Mouse (Mus musculus): ENCODE data around the gene Kcnh3. TPM values are rescaled to one million over a fixed set of nuclear protein-coding genes. Genes with fewer than 3 reads are reported as not detected.
"Not testable (repeated sequence)": the region's sequence is repeated elsewhere in the genome, so short reads cannot be mapped to it uniquely, and the experiment has no call there.

Kcnh3 gene
- polyA plus RNA-seq, 1 experiment, result 3.0 TPM

DNA sequence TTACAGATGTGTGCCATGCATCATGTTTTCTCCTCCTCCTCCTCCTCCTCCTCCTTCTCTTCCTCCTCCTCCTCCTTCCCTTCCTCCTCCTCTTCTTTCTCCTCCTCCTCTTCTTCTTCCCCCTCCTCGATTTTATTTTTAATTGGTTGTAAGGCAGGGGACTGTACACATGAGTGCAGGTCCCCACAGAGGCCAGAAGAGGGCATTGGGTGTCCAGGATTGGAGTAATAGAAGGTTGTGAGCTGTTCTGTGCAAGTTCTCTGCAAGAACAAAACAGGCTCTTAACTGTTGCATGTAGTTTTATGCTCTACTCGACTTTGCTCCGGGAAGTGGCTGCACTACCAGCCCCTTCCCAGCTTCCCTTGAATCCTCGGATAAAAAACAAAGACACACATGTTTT is 15.5 kb downstream of the Kcnh3 start:
- Histone ChIP-seq H3K36me3 (ENCODE audit: control insufficient read depth, insufficient read depth, low read length) (peaks cover 29% of the 10 kb centered on the region), H3K27me3 (ENCODE audit: control insufficient read depth, insufficient read depth, low read length) (no peaks in the 10 kb centered on the region), H3K4me3 (ENCODE audit: low read depth, low read length) (no peak overlapping the region), H3K4me1 (ENCODE audit: control insufficient read depth, insufficient read depth, insufficient read length, low read length) (no peaks in the 10 kb centered on the region; the same call in 1 of the 2 replicates), H3K27ac (ENCODE audit: insufficient read depth, low read depth, low read length) (no peak overlapping the region)
- TF ChIP-seq POLR2A (IDR thresholded peaks at IDR 0.05; ENCODE audit: low read depth, low read length) (no peak), CTCF (IDR thresholded peaks at IDR 0.05; ENCODE audit: extremely low read depth, insufficient read length, insufficient replicate concordance, low read depth, low read length) (peak; percentile 35; the same call in 1 of the 2 replicates)
- WGBS, result 55% methylated on average over 4 of the region's 4 CpGs

DNA sequence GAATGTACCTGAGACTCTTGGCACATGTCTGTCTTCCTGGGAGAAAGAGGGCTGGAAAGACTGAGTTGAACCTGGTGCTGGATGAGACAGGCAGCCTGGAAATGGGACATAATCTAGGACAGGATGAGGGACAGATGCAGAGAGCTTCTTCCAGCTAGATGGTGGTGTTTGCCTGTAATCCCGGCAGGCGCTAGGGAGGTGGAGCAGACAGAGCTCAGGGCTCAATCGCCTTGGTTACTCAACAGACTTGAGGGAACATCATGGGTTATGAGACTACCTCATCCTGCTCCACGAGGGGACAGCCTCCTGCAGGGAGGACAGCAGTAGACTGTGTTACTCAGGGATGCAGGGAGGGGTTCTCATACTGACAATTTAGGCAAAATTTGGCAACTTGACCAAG is 16.6 kb downstream of the Kcnh3 start:
- peaks cover 39% of the 10 kb centered on the region for H3K36me3 ChIP-seq (ENCODE audit: control insufficient read depth, insufficient read depth, low read length)
- no peak overlapping the region for H3K4me3 ChIP-seq (ENCODE audit: low read depth, low read length)
- H3K4me1 ChIP-seq (ENCODE audit: control insufficient read depth, insufficient read depth, insufficient read length, low read length), result no peaks in the 10 kb centered on the region; the same call in 1 of the 2 replicates
- WGBS, result 76% methylated on average over 4 of the region's 4 CpGs
- H3K27me3 ChIP-seq (ENCODE audit: control insufficient read depth, insufficient read depth, low read length), result no peaks in the 10 kb centered on the region
- H3K27ac ChIP-seq (ENCODE audit: insufficient read depth, low read depth, low read length), result no peak overlapping the region
- TF ChIP-seq POLR2A (IDR thresholded peaks at IDR 0.05; ENCODE audit: low read depth, low read length) (no peak), CTCF (IDR thresholded peaks at IDR 0.05; ENCODE audit: extremely low read depth, insufficient read length, insufficient replicate concordance, low read depth, low read length) (no peak)

DNA sequence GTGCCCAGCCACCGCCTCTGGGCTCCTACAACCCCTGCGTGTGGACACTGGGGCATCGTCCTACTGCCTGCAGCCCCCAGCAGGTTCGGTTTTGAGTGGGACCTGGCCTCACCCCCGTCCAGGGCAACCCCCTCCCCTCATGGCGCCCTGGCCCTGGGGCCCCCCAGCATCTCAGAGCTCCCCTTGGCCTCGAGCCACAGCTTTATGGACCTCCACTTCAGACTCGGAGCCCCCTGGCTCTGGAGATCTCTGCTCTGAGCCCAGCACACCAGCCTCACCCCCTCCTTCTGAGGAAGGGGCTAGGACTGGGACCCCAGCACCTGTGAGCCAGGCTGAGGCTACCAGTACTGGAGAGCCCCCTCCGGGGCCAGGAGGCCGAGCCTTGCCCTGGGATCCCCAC is 17.4 kb downstream of the Kcnh3 start:
- no peaks in the 10 kb centered on the region for H3K27me3 ChIP-seq (ENCODE audit: control insufficient read depth, insufficient read depth, low read length)
- H3K4me3 ChIP-seq (ENCODE audit: low read depth, low read length), result no peak overlapping the region
- H3K27ac ChIP-seq (ENCODE audit: insufficient read depth, low read depth, low read length), result no peak overlapping the region
- WGBS, result 91% methylated on average over 10 of the region's 10 CpGs
- no peak for TF ChIP-seq CTCF (IDR thresholded peaks at IDR 0.05; ENCODE audit: extremely low read depth, insufficient read length, insufficient replicate concordance, low read depth, low read length)
- TF ChIP-seq POLR2A (IDR thresholded peaks at IDR 0.05; ENCODE audit: low read depth, low read length), result no peak
- peaks cover 45% of the 10 kb centered on the region for H3K36me3 ChIP-seq (ENCODE audit: control insufficient read depth, insufficient read depth, low read length)
- no peaks in the 10 kb centered on the region; the same call in 1 of the 2 replicates for H3K4me1 ChIP-seq (ENCODE audit: control insufficient read depth, insufficient read depth, insufficient read length, low read length)

DNA sequence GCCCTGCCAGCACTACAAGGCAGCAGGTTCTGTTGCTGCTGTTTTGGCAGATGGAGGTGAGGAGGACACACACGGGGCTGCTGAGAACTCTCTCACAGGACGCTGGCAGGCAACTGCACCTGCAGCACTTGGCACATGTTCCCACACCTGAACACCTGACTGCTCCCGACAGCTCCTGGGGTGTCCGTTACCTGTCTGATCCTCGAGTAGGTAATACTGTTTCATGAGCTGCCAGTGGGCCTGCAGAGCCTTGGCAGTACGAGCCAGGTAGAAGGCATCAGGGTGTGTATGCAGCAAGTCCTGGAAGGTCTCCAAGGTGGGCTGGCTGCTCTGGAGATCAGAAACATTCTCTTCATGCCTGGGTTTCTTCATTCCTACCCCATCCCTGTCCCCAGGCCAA is 22.1 kb downstream of the Kcnh3 start:
- H3K27me3 ChIP-seq (ENCODE audit: control insufficient read depth, insufficient read depth, low read length); H3K27ac ChIP-seq (ENCODE audit: insufficient read depth, low read depth, low read length); H3K4me1 ChIP-seq (ENCODE audit: control insufficient read depth, insufficient read depth, insufficient read length, low read length); H3K4me3 ChIP-seq (ENCODE audit: low read depth, low read length): not testable (repeated sequence)
- H3K36me3 ChIP-seq (ENCODE audit: control insufficient read depth, insufficient read depth, low read length), result peaks cover 65% of the 10 kb centered on the region
- WGBS, result 71% methylated on average over 6 of the region's 6 CpGs

DNA sequence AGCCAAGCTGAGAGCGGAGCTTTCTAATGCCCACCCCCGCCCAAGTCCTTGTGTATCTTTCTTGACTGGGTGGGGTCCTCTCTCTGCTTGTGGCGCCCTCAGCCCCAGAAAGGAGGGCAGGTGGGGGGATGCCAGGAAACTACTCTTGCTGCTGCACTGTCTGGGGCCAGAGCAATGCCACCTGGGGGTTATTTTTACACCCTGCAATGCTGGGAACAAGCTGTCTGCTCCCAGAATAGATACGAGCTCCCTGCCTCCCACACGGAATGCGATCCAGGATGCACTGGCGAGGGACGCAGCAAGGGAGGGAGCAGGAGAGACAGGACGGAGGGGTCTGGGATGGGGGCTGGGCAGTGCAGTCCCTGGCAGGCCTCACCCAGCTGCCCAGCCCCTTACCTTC is 24.3 kb downstream of the Kcnh3 start:
- Histone ChIP-seq H3K4me3 (ENCODE audit: low read depth, low read length) (no peak overlapping the region), H3K36me3 (ENCODE audit: control insufficient read depth, insufficient read depth, low read length) (peaks cover 49% of the 10 kb centered on the region)
- WGBS, result 95% methylated on average over 9 of the region's 9 CpGs

DNA sequence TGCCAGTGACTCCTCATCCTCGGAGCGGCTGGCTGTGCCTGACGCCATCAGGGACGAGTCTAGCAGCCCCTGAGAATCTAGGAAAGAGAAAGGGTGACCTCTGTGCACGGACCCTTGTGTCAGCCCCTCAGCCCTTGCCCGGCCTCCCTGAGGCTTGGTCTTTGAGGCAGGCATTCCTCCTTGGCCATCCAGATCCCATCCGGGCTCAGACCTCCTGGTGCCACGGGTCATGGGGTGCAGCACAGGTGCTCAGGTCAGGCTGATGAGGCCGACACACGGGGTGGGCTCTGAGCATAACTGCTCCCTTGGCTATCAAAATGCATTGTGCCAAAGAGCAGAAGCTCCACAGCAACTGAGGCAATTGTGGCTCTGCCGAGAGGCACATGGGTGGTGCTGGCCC is 25.3 kb downstream of the Kcnh3 start:
- H3K36me3 ChIP-seq (ENCODE audit: control insufficient read depth, insufficient read depth, low read length), result peaks cover 39% of the 10 kb centered on the region
- TF ChIP-seq CTCF (IDR thresholded peaks at IDR 0.05; ENCODE audit: extremely low read depth, insufficient read length, insufficient replicate concordance, low read depth, low read length) (no peak), POLR2A (IDR thresholded peaks at IDR 0.05; ENCODE audit: low read depth, low read length) (no peak)
- WGBS, result 96% methylated on average over 11 of the region's 11 CpGs

More for the DNA sequence above, 24.3 kb downstream of the Kcnh3 start:
- H3K27ac ChIP-seq (ENCODE audit: insufficient read depth, low read depth, low read length), result no peak overlapping the region
- H3K4me1 ChIP-seq (ENCODE audit: control insufficient read depth, insufficient read depth, insufficient read length, low read length), result peaks cover 7% of the 10 kb centered on the region
- TF ChIP-seq POLR2A (IDR thresholded peaks at IDR 0.05; ENCODE audit: low read depth, low read length), result no peak
- no peak for TF ChIP-seq CTCF (IDR thresholded peaks at IDR 0.05; ENCODE audit: extremely low read depth, insufficient read length, insufficient replicate concordance, low read depth, low read length)
- no peaks in the 10 kb centered on the region for H3K27me3 ChIP-seq (ENCODE audit: control insufficient read depth, insufficient read depth, low read length)

DNA sequence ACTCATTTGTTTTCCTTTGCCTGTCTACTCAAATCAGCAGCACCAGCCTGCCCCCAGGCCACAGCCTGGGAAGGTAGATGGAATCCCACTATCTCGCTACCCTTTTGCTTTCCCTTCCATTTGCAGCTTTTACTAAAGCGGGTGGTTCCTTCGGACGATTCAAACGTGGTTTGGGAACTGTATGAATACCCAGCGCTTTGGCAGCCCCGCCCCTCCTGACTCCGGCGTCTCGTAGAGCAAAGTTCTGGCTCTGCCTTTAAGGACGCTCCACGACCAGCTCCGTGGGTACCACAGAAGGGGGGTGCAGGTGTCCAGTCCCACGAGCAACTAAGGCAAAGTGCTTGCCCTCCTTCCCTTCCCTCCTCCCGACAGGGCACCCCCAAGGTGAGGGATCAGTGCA is 26.4 kb downstream of the Kcnh3 start:
- Histone ChIP-seq H3K36me3 (ENCODE audit: control insufficient read depth, insufficient read depth, low read length) (peaks cover 29% of the 10 kb centered on the region), H3K4me1 (ENCODE audit: control insufficient read depth, insufficient read depth, insufficient read length, low read length) (peaks cover 15% of the 10 kb centered on the region), H3K4me3 (ENCODE audit: low read depth, low read length) (peak overlapping the region; percentile 95)
- WGBS, result under 1% methylated on average over 15 of the region's 15 CpGs
- H3K27me3 ChIP-seq (ENCODE audit: control insufficient read depth, insufficient read depth, low read length); H3K27ac ChIP-seq (ENCODE audit: insufficient read depth, low read depth, low read length): not testable (repeated sequence)

More for the DNA sequence above, 25.3 kb downstream of the Kcnh3 start:
- Histone ChIP-seq H3K4me3 (ENCODE audit: low read depth, low read length) (no peak overlapping the region), H3K27ac (ENCODE audit: insufficient read depth, low read depth, low read length) (no peak overlapping the region), H3K27me3 (ENCODE audit: control insufficient read depth, insufficient read depth, low read length) (no peaks in the 10 kb centered on the region), H3K4me1 (ENCODE audit: control insufficient read depth, insufficient read depth, insufficient read length, low read length) (peaks cover 15% of the 10 kb centered on the region)
